Mouse (Mus musculus) hindbrain, postnatal 0 days (tissue): ENCODE data around the gene Atp13a2. TPM values are rescaled to one million over a fixed set of nuclear protein-coding genes. Genes with fewer than 3 reads are reported as not detected.

Source experiments
- ATAC-seq: fragments of 200-750 bp; cut with Nextera tagmentation; 2 replicates; pipeline ENCODE4 v1.8.0; 2017; ENCODE audit warnings: mild to moderate bottlenecking, moderate TSS enrichment, moderate library complexity
- DNase-seq: peaks from one replicate; pipeline ENCODE4 v3.0.0-alpha.2; 2015; ENCODE audit warnings: low spot score
- H3K27ac ChIP-seq: fragments of 300-500 bp; sonication (generic); 2 replicates; pipeline ENCODE4 v1.5.1; 2014; ENCODE audit warnings: mild to moderate bottlenecking
- H3K27me3 ChIP-seq: fragments of 300-500 bp; sonication (generic); 2 replicates; pipeline ENCODE4 v1.6.1; 2014; ENCODE audit warnings: low read length, mixed read lengths; ENCODE audit not compliant: insufficient read depth
- H3K36me3 ChIP-seq: fragments of 300-500 bp; sonication (generic); 2 replicates; pipeline ENCODE4 v1.6.1; 2014; ENCODE audit warnings: low read length, mixed read lengths; ENCODE audit not compliant: insufficient read depth
- H3K4me1 ChIP-seq: fragments of 300-500 bp; sonication (generic); 2 replicates; pipeline ENCODE4 v1.6.1; 2014; ENCODE audit warnings: antibody characterized with exemption, low read length, mixed read lengths; ENCODE audit not compliant: insufficient read depth
- H3K4me2 ChIP-seq: fragments of 300-500 bp; sonication (generic); 2 replicates; pipeline ENCODE4 v1.6.1; 2014; ENCODE audit warnings: low read depth, mild to moderate bottlenecking, low read length, moderate library complexity, mixed read lengths
- H3K4me3 ChIP-seq: fragments of 300-500 bp; sonication (generic); 2 replicates; pipeline ENCODE4 v1.5.1; 2014; ENCODE audit warnings: low read length
- H3K9ac ChIP-seq: fragments of 300-500 bp; sonication (generic); replicated peaks from 2 replicates; pipeline ENCODE4 v1.6.1; 2014; ENCODE audit warnings: mild to moderate bottlenecking, low read length, moderate library complexity, mixed read lengths
- H3K9me3 ChIP-seq: fragments of 300-500 bp; sonication (generic); 2 replicates; pipeline ENCODE4 v1.6.1; 2016; ENCODE audit warnings: low read length, mixed read lengths
- CTCF ChIP-seq: IDR thresholded peaks from 2 replicates; pipeline ENCODE4 v1.5.1; 2016; ENCODE audit warnings: antibody characterized with exemption, control low read depth, low read depth
- WGBS: fragments of 180-500 bp; shearing (Covaris S2); extraction: QIAGEN DNeasy Blood & Tissue Kit; methylation state at CpG from one replicate; pipeline ENCODE4 v1.1.7; 2014; 5-methylcytosine and 5-hydroxymethylcytosine counted together
- polyA plus RNA-seq: library from polyadenylated mRNA; unstranded; fragments of >200 nt; fragmentation: Nextera tagmentation; extraction: Ambion mirVana; gene quantifications from 2 replicates; pipeline ENCODE4 v1.2.1, GENCODE M21; 2015
- total RNA-seq: library from RNA; depleted of rRNA; stranded (reverse); fragments of >200 nt; gene quantifications from 2 replicates; pipeline ENCODE4 v1.2.3, GENCODE M21; 2014

Atp13a2 gene
- total and polyA plus RNA-seq, 2 experiments from 2014 or later = 166 to 435 TPM

DNA sequence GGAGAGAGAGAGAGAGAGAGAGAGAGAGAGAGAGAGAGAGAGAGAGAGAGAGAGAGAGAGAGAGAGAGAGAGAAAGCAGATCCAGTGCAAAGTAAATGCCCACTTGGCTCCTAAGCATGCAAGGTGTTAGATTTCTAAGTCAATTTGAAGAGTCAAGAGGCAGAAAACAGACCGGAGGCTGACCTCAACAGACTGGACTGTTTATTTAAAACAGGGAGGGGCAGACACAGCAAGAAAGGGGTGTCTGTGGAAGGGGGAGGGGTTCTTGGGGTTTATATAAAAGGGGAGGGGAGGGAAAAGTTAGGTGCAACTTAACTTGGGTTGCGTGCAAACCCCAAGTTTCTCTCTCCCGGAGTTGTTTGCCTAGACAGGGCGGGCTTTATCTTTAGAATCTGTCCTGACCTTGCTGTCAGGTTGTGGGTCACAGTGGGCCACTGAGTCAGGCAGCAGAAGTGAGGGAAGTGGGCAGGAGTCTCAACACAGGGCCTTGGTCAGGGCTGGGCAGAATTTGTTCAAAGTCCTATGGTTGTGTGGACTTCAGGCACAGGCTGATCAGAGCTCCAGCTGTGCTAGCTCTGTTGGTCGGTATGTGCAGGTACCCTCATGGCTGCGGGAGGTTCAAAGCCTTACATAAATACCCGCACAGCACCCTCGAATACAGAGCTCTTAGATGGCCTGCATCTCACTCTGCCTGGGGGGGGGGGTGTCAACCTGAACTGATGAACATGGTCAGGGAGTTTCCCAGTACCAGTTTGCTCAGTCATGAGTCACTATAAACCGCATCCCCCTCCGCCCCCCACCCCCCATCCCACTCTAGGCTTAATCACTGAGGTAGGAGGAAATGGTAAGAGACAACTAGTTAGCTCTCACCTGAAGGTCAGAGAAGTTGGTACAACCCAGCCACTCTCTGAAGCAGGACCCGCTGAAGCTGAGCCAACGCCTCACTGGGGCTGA, 38.9 kb upstream of the Atp13a2 start:
- Histone ChIP-seq H3K4me2 (no peak overlapping the region), H3K36me3 (no peaks in the 10 kb centered on the region), H3K9ac (no peak overlapping the region), H3K9me3 (no peaks in the 10 kb centered on the region), H3K27me3 (no peaks in the 10 kb centered on the region), H3K27ac (no peak overlapping the region), H3K4me3 (no peak overlapping the region), H3K4me1 (no peaks in the 10 kb centered on the region)
- no peak for DNase-seq
- ATAC-seq = no peak
- no peak for TF ChIP-seq CTCF
- WGBS = 86% methylated on average over 12 of the region's 12 CpGs

- ATAC-seq (no peak), DNase-seq (no peak)
- WGBS = 90% methylated on average over 6 of the region's 6 CpGs
- Histone ChIP-seq H3K4me2 (no peak overlapping the region), H3K36me3 (no peaks in the 10 kb centered on the region), H3K9ac (no peak overlapping the region), H3K9me3 (no peaks in the 10 kb centered on the region), H3K4me1 (no peaks in the 10 kb centered on the region), H3K27ac (no peak overlapping the region), H3K4me3 (no peak overlapping the region), H3K27me3 (no peaks in the 10 kb centered on the region)
- TF ChIP-seq CTCF = no peak
Measured at GRCm38 (mm10) chr4:140948481-140948880, 38.2 kb upstream of the Atp13a2 start.

DNA sequence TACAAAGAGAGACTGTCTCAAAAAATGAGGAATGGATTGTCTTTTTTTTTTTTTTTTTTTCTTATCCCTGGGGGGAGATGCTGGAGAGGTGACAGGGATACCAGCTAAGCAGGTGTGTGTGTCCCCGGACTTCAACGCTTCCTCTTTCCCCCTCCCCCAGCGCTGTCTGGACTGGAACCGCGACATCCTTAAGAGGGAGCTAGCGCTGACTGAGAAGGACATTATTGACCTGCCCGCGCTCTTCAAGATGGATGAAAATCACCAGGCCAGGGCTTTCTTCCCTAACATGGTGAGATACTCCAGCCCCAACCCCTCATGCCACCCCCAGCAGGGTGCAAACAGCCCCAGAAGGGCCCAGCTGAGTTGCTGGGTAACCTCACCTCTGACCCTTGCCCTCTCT, 37.6 kb upstream of the Atp13a2 start:
- TF ChIP-seq CTCF = no peak
- DNase-seq = no peak
- Histone ChIP-seq H3K9ac (no peak overlapping the region), H3K4me1 (no peaks in the 10 kb centered on the region), H3K4me2 (no peak overlapping the region), H3K27ac (no peak overlapping the region), H3K9me3 (no peaks in the 10 kb centered on the region), H3K36me3 (no peaks in the 10 kb centered on the region), H3K27me3 (no peaks in the 10 kb centered on the region), H3K4me3 (no peak overlapping the region)
- no peak for ATAC-seq
- 78% methylated on average over 8 of the region's 8 CpGs for WGBS

- 88% methylated on average over 16 of the region's 16 CpGs for WGBS
- Histone ChIP-seq H3K36me3 (no peaks in the 10 kb centered on the region), H3K27ac (no peak overlapping the region), H3K27me3 (no peaks in the 10 kb centered on the region), H3K9ac (no peak overlapping the region), H3K4me3 (no peak overlapping the region), H3K4me1 (no peaks in the 10 kb centered on the region), H3K4me2 (no peak overlapping the region), H3K9me3 (no peaks in the 10 kb centered on the region)
- ATAC-seq (no peak), DNase-seq (no peak)
- TF ChIP-seq CTCF = no peak
Measured at GRCm38 (mm10) chr4:140949616-140950015, 37.1 kb upstream of the Atp13a2 start.

- H3K4me1 ChIP-seq = no peaks in the 10 kb centered on the region
- H3K27ac ChIP-seq = no peak overlapping the region
- 44% methylated on average over 3 of the region's 3 CpGs for WGBS
- ATAC-seq (no peak), DNase-seq (no peak)
- H3K9ac ChIP-seq = no peak overlapping the region
- no peak overlapping the region for H3K4me2 ChIP-seq
- H3K36me3 ChIP-seq = no peaks in the 10 kb centered on the region
- H3K27me3 ChIP-seq = no peaks in the 10 kb centered on the region
- no peak for TF ChIP-seq CTCF
- no peaks in the 10 kb centered on the region for H3K9me3 ChIP-seq
- H3K4me3 ChIP-seq = no peak overlapping the region
Measured at GRCm38 (mm10) chr4:140950574-140950973, 36.1 kb upstream of the Atp13a2 start.

GRCm38 (mm10) chr4:140951861-140952641, 34.6 kb upstream of the Atp13a2 start:
- Histone ChIP-seq H3K27me3 (no peaks in the 10 kb centered on the region), H3K9me3 (no peaks in the 10 kb centered on the region), H3K27ac (no peak overlapping the region), H3K4me1 (no peaks in the 10 kb centered on the region), H3K9ac (no peak overlapping the region), H3K4me2 (no peak overlapping the region), H3K36me3 (no peaks in the 10 kb centered on the region), H3K4me3 (no peak overlapping the region)
- WGBS = 89% methylated on average over 18 of the region's 18 CpGs
- ATAC-seq (no peak), DNase-seq (no peak)
- TF ChIP-seq CTCF = no peak
